Mouse (Mus musculus): ENCODE results near the gene Fam81a. TPM values are rescaled to one million over a fixed set of nuclear protein-coding genes. Genes with fewer than 3 reads are reported as not detected.

The Fam81a gene
- polyA plus RNA-seq, 1 experiment: 0.26 TPM

DNA sequence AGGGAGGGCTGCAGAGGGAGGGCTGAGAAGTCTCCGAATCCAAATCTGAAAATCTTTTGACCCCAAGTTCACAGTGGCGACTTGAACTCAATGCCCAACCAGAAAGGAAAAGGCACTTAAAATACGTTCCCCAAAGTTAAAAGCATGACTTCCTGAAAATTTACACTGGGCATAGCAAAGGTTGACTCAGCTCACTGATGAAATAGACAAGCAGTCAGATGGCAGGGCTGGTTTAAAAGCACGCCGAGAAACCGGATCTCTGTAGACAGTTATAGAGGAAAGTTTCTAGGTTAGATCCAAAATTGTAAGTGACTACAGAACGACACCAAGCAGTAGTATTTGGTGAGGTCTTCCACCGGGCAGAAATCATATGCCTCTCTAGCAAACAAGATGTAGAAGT lies 92.5 kb downstream of the Fam81a start:
- WGBS: 6% methylated on average over 8 of the region's 8 CpGs
- no peak for DNase-seq (ENCODE audit: low read depth in 1 of 2, low spot score in 2 of 2)
- peaks cover 2% of the 10 kb centered on the region; the same call in 1 of the 2 replicates for H3K4me1 ChIP-seq (ENCODE audit: control insufficient read depth, insufficient read depth, insufficient read length)

DNA sequence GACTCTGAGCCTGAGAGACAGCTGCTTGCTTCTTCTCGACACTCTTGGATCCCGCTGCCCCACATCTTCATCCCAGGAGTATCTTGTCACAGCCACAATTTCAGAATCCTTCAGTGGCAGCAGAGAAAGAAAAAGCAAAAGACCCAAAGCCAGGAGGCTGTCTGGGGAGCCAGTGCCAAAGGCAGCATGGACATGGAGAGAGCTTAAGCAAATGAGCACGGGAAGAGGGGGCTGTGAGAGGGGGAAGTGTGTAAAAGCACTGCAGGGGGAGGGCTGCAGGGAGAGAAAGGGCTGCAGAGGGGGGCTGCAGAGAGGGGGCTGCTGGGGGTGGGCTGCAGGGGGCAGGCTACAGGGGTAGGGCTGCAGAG lies 93.0 kb downstream of the Fam81a start:
- H3K4me3 ChIP-seq (ENCODE audit: extremely low read depth, insufficient read depth, insufficient read length): no peak overlapping the region
- no peak for DNase-seq (ENCODE audit: low read depth in 1 of 2, low spot score in 2 of 2)
- H3K4me1 ChIP-seq (ENCODE audit: control insufficient read depth, insufficient read depth, insufficient read length): peaks cover 2% of the 10 kb centered on the region; the same call in 1 of the 2 replicates
- no peaks in the 10 kb centered on the region for H3K36me3 ChIP-seq (ENCODE audit: control insufficient read depth, insufficient read depth, low read length)
- H3K27me3 ChIP-seq (ENCODE audit: control insufficient read depth, insufficient read depth, low read length): no peaks in the 10 kb centered on the region
- 61% methylated on average over 3 of the region's 3 CpGs for WGBS
- TF ChIP-seq CTCF (IDR thresholded peaks at IDR 0.05; ENCODE audit: extremely low read depth, insufficient read depth, insufficient read length, insufficient replicate concordance) (no peak), POLR2A (IDR thresholded peaks at IDR 0.05; ENCODE audit: low read depth, low read length) (no peak)
- no peak overlapping the region for H3K27ac ChIP-seq (ENCODE audit: insufficient read depth, low read length)

More for the DNA sequence above, 92.5 kb downstream of the Fam81a start:
- no peak overlapping the region for H3K4me3 ChIP-seq (ENCODE audit: extremely low read depth, insufficient read depth, insufficient read length)
- no peak overlapping the region for H3K27ac ChIP-seq (ENCODE audit: insufficient read depth, low read length)
- TF ChIP-seq CTCF (IDR thresholded peaks at IDR 0.05; ENCODE audit: extremely low read depth, insufficient read depth, insufficient read length, insufficient replicate concordance): no peak
- TF ChIP-seq POLR2A (IDR thresholded peaks at IDR 0.05; ENCODE audit: low read depth, low read length): no peak
- H3K27me3 ChIP-seq (ENCODE audit: control insufficient read depth, insufficient read depth, low read length): no peaks in the 10 kb centered on the region
- no peaks in the 10 kb centered on the region for H3K36me3 ChIP-seq (ENCODE audit: control insufficient read depth, insufficient read depth, low read length)

DNA sequence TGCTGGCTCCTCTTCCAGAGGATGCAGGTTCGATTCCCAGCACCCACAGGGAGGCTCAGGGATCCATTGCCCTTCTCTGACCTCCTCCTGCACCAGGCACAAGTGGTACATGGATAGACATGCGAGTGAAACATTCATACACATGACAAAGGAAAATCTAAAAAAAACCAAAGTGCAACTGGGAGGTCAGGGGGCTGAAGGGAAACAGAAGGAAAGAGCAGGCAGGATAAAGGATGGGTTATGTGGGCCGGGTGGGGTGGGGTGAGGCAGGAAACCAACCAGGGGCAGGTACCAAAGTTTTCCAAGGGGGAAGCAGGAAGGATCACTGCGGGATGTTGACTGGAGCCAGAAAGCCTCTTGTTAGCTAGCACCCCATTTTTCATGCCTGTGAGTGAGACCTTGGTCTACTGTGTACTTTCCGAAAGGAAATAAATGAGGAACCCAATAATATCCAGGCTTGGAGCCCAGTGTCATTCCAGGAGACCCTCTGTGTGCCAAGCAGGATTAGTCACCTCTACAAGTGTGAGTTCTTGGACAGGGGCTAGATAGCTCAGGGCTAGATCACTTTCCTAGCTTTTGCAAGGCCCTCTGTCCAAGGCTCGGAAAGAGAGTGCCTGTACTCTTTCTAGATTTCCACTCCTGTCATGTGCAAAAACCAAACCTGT lies 93.5 kb downstream of the Fam81a start:
- 79% methylated on average over 6 of the region's 6 CpGs for WGBS
- Histone ChIP-seq H3K4me3 (ENCODE audit: extremely low read depth, insufficient read depth, insufficient read length) (no peak overlapping the region), H3K36me3 (ENCODE audit: control insufficient read depth, insufficient read depth, low read length) (no peaks in the 10 kb centered on the region), H3K27ac (ENCODE audit: insufficient read depth, low read length) (no peak overlapping the region), H3K4me1 (ENCODE audit: control insufficient read depth, insufficient read depth, insufficient read length) (peaks cover 2% of the 10 kb centered on the region; the same call in 1 of the 2 replicates), H3K27me3 (ENCODE audit: control insufficient read depth, insufficient read depth, low read length) (no peaks in the 10 kb centered on the region)
- TF ChIP-seq CTCF (IDR thresholded peaks at IDR 0.05; ENCODE audit: extremely low read depth, insufficient read depth, insufficient read length, insufficient replicate concordance): no peak
- TF ChIP-seq POLR2A (IDR thresholded peaks at IDR 0.05; ENCODE audit: low read depth, low read length): no peak
- no peak for DNase-seq (ENCODE audit: low read depth in 1 of 2, low spot score in 2 of 2)

DNA sequence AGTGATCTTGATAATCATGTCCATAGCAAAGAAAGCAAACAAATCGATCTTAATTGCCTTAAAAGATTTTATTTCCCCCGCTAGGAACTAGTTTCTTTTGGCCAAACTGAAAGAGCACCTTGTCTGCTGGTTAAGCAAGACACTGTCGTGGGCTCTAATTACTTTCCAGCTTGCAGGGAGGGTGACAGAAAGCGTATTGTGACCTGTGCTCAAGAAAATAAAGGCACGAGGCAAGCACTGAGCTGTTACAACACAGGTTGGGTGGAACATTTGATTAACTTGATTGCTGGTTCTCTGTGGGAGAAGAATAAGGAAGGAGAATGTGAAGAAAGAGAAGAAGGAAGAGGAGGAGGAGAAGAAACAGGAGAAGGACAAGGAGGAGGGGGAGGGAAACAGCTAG lies 94.1 kb downstream of the Fam81a start:
- WGBS: 76% methylated on average over 5 of the region's 5 CpGs
- Histone ChIP-seq H3K36me3 (ENCODE audit: control insufficient read depth, insufficient read depth, low read length) (no peaks in the 10 kb centered on the region), H3K27me3 (ENCODE audit: control insufficient read depth, insufficient read depth, low read length) (no peaks in the 10 kb centered on the region), H3K27ac (ENCODE audit: insufficient read depth, low read length) (no peak overlapping the region), H3K4me1 (ENCODE audit: control insufficient read depth, insufficient read depth, insufficient read length) (peaks cover 2% of the 10 kb centered on the region; the same call in 1 of the 2 replicates), H3K4me3 (ENCODE audit: extremely low read depth, insufficient read depth, insufficient read length) (no peak overlapping the region)
- no peak for DNase-seq (ENCODE audit: low read depth in 1 of 2, low spot score in 2 of 2)
- TF ChIP-seq POLR2A (IDR thresholded peaks at IDR 0.05; ENCODE audit: low read depth, low read length) (no peak), CTCF (IDR thresholded peaks at IDR 0.05; ENCODE audit: extremely low read depth, insufficient read depth, insufficient read length, insufficient replicate concordance) (no peak)

DNA sequence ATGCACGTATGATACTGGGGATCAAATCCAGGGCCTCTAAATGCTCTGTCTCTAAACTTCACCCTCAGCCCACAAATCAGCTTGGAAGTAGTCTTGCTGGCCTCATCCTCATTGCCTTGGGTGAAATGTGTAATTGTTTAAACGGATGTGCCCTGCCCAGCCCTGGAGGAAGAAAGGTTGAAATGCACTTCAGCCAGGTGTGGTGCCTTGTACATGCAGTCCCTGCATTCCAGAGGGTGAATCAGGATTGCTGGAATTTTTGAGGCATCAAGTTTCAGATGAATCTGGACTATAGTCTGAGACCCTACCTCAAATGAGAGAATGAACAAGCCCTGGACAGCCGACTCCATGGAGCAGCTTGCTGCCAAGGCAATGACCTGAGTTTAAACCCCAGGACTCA lies 94.5 kb downstream of the Fam81a start:
- 93% methylated on average over 3 of the region's 3 CpGs for WGBS
- no peak overlapping the region for H3K4me3 ChIP-seq (ENCODE audit: extremely low read depth, insufficient read depth, insufficient read length)
- no peak for DNase-seq (ENCODE audit: low read depth in 1 of 2, low spot score in 2 of 2)

DNA sequence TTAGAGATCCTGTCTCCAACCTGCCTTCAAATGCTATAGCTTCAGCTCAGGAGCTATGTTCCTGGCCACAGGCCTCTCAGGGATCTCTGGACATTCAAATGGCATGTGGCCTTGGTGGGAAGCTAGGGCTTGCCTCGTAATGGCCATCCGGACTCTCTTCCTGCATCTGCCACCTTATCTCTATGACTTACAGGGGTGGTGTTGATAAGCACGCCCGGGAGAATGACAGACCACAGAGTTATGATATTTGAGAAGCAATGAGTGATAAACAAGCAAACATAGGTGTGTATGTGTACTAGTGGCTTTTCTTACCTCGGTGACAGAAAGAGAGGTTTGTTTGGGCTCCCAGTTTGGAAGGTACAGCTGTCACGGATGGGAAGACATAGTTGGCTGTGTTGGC lies 96.1 kb downstream of the Fam81a start:
- DNase-seq (ENCODE audit: low read depth in 1 of 2, low spot score in 2 of 2): no peak
- WGBS: 77% methylated on average over 6 of the region's 6 CpGs
- no peaks in the 10 kb centered on the region for H3K36me3 ChIP-seq (ENCODE audit: control insufficient read depth, insufficient read depth, low read length)
- no peaks in the 10 kb centered on the region for H3K27me3 ChIP-seq (ENCODE audit: control insufficient read depth, insufficient read depth, low read length)
- peaks cover 2% of the 10 kb centered on the region; the same call in 1 of the 2 replicates for H3K4me1 ChIP-seq (ENCODE audit: control insufficient read depth, insufficient read depth, insufficient read length)
- H3K4me3 ChIP-seq (ENCODE audit: extremely low read depth, insufficient read depth, insufficient read length): no peak overlapping the region
- no peak for TF ChIP-seq CTCF (IDR thresholded peaks at IDR 0.05; ENCODE audit: extremely low read depth, insufficient read depth, insufficient read length, insufficient replicate concordance)
- no peak for TF ChIP-seq POLR2A (IDR thresholded peaks at IDR 0.05; ENCODE audit: low read depth, low read length)
- H3K27ac ChIP-seq (ENCODE audit: insufficient read depth, low read length): no peak overlapping the region

More for the DNA sequence above, 94.5 kb downstream of the Fam81a start:
- Histone ChIP-seq H3K36me3 (ENCODE audit: control insufficient read depth, insufficient read depth, low read length) (no peaks in the 10 kb centered on the region), H3K4me1 (ENCODE audit: control insufficient read depth, insufficient read depth, insufficient read length) (peaks cover 2% of the 10 kb centered on the region; the same call in 1 of the 2 replicates), H3K27me3 (ENCODE audit: control insufficient read depth, insufficient read depth, low read length) (no peaks in the 10 kb centered on the region), H3K27ac (ENCODE audit: insufficient read depth, low read length) (no peak overlapping the region)
- TF ChIP-seq CTCF (IDR thresholded peaks at IDR 0.05; ENCODE audit: extremely low read depth, insufficient read depth, insufficient read length, insufficient replicate concordance) (no peak), POLR2A (IDR thresholded peaks at IDR 0.05; ENCODE audit: low read depth, low read length) (no peak)

DNA sequence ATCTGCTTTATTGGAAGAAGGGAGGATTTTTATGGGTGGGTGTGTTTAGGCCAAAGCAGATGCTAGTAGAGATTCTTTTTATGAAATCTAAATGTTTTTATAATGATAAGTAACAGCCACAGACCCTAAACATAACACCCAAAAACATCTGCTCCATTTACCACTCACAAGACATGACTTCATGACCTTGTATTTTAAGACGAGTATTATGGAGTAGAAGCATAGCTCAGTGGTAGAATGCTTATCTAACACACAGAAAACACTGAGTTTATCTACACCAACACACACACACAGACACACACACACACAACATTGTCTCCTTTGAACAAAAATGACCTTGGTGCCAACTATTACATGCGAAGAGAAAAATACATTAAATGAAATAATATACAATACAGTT lies 97.5 kb downstream of the Fam81a start:
- no peak for TF ChIP-seq CTCF (IDR thresholded peaks at IDR 0.05; ENCODE audit: extremely low read depth, insufficient read depth, insufficient read length, insufficient replicate concordance)
- TF ChIP-seq POLR2A (IDR thresholded peaks at IDR 0.05; ENCODE audit: low read depth, low read length): no peak
- Histone ChIP-seq H3K27ac (ENCODE audit: insufficient read depth, low read length) (no peak overlapping the region), H3K4me3 (ENCODE audit: extremely low read depth, insufficient read depth, insufficient read length) (no peak overlapping the region), H3K36me3 (ENCODE audit: control insufficient read depth, insufficient read depth, low read length) (no peaks in the 10 kb centered on the region), H3K4me1 (ENCODE audit: control insufficient read depth, insufficient read depth, insufficient read length) (peaks cover 2% of the 10 kb centered on the region; the same call in 1 of the 2 replicates), H3K27me3 (ENCODE audit: control insufficient read depth, insufficient read depth, low read length) (no peaks in the 10 kb centered on the region)
- no peak for DNase-seq (ENCODE audit: low read depth in 1 of 2, low spot score in 2 of 2)
- WGBS: 79% methylated on average over 2 of the region's 2 CpGs

All from spleen, adult 2 months (tissue).